Mouse (Mus musculus) cerebral cortex, adult 2 months (tissue): ENCODE data around the gene Krt15.

Source experiments
- WGBS: fragments of 180-500 bp; shearing (Covaris S2); methylation state at CpG from one replicate; pipeline ENCODE4 v1.1.7; 2018; 5-methylcytosine and 5-hydroxymethylcytosine counted together

Krt15 gene

DNA sequence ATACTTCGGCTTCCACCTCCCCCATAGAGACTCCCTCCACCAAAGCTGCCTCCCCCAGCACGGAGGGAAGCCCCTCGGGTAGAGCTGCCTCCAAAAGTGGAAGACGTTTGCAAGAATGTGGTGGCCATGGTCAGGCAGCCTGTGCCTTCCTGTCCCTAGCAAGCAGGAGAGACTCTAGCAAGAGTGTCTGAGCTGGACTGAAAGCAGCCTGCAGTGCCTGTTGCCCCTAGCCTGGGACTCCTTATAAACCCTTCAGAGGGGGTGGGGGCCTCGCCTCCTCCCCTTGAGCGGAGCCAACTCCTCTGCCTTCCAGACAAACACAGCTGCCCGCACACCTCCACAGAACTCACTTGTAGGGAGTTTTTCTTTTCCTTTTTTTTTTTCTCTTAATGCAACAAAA lies at the start of gene Krt15:
Gene Krt15 (minus strand): TSS at position 198 of the 400 bp plus-strand sequence.
- WGBS: 68% methylated on average over 7 of the region's 7 CpGs

DNA sequence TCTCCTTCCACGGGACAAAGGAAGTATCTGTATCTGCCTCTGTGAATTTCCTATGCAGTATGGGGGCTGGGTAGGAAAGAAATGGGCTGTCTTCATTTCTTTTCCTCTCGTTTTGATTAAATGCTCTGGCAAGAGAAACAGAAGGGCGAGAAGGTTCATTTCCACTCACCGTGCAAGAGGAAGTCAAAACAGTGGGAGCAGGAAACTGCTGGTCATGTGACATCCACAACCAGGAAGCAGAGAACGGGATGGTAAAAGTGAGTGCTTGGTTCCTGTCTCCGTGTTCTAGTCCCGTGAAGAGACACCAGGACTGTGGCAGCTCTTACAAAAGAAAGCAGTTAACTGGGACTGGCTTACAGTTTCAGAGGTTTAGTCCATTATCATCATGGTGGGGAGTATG lies 46.0 kb upstream of the Krt15 start:
- WGBS: 67% methylated on average over 7 of the region's 7 CpGs

DNA sequence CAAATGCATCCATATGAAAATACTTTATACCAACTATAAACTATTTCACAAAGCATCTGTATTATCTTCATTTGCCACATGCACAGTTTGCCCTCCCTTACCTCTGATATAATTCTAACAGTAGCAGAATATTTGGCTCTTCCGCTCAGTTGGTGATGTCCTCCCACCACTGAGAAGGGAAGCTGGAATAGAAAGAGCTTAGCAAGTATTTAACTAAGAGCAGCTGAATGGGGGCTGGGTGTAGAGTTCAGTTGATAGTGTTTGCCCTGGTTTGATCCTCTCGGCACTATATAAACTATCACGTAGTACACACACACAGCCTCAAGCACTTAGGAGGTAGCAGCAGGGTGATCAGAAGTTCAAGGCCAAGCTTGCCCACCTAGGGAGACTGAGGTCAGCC lies 43.5 kb upstream of the Krt15 start:
- 40% methylated on average over 3 of the region's 3 CpGs for whole genome bisulfite sequencing

DNA sequence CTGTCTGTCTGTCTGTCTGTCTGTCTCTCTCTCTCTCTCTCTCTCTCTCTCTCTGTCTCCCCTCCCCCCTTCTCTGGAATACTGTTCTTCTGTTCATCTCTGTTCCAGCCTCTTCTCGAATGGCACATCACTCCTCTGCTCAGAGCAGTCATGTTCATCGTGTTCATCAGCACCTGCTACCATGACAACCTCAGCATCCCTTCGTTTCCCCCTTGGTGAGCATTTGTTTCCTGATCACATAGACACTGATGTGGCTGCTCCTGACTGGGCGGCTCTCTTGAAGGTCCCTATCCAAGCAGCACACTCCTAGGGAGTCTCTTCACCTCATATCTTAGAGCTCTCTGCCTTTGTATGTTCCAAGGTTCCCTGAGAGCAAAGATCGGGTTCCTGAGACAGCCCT lies 42.6 kb upstream of the Krt15 start:
- 45% methylated on average over 5 of the region's 5 CpGs for WGBS

DNA sequence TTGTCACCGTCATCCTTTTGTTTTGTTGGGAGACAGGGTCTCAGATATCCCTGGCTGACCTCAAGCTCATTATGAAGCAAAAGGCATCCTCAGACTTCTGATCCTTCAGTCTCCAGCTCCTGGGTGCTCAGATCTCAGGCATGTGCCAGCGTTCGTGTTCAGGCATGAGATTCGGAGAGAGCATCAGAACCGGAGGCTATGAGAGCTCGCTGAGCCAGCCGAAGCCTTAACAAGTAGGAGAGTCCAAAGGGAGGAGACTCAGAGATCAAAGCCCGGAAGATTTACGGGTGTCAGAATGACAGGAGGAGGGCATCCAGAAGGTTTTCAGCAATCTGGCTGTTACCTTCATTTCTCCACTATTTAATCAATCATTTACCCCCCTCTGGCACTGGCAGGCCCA lies 41.1 kb upstream of the Krt15 start:
- WGBS: 90% methylated on average over 9 of the region's 9 CpGs

DNA sequence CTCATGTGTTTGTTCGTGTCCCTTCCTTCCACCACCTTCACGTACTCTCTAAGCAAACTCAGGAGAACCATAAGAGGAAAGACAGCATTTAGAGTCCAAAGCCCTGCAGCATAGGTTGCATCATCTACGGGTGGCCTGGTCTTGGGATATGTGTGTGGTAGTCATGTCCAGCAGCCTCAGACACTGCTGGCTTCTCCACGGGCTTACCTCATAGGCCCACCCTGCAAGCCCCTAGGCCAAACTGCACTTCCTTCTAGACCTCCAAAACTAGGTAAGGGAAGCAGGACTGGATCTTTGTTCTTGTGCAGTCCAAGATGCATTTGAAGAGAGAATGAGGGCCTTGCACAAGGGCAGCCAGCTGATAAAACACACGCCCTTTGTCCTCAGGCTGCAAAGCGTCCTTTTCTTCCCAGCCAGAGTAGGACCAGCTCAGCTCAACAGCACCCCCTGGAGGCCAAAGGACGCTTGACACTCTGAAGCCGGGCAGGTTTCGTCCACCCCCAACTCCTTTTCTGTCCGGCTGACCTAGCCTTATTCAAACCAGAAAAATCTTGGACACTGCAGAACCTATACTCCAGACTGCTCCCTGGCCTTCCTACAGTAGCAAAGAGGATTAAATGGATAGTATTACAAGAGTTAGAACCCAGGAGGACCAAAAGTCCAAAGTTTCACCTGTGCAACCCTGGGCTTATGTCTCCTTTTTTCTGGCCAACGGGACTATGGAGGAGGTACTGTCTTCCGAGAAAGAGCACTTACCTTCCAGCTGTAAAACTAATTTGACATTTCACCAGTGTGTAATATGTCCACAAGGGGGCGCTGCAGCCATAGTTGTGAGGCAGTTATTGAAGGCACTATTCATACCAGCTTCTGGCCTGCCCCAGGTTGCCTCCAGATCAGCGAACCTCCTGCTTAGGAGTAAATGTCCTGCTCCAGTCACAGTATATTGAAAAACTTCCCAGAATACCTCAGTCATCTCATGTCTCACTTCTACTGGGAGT lies 33.3 kb upstream of the Krt15 start:
- 28% methylated on average over 14 of the region's 14 CpGs for WGBS

DNA sequence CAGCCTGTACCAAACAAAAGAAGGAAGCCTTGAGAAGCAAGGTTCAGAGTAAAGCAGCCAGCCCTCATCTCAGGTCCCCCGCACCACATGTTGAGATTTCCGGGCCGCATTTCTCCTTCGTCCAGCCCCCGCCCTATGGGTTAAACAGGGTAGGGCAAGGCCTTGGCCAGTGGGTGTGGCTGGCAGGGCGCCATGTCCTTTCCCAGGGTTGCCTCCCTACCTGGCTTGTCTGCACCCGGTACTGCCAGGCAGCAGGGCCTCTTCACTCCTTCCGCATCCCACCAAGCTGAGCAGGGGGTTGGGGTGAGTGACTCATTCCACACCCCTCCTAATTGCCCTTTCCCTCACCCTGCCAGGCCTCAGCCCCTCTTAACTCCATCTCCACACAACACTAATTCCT lies 32.3 kb upstream of the Krt15 start:
- 85% methylated on average over 8 of the region's 8 CpGs for WGBS

DNA sequence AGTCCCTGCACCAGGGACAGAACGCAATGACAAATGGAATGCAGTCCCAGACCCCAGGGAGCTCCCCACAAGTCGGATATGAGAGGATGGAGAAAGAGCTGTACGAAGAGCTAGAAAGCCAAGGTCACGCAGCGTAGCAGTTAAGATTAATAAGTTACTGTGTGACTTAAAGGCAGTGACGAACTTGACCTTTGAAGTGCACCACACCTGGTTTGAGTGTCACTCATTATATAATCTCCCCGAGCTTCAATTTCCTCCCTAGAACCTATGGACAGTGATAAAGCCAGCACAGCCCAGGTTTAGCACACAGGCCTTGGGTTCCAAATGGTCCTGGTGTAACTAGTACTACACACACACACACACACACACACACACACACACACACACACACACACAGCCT lies 28.7 kb upstream of the Krt15 start:
- WGBS: 81% methylated on average over 7 of the region's 7 CpGs

DNA sequence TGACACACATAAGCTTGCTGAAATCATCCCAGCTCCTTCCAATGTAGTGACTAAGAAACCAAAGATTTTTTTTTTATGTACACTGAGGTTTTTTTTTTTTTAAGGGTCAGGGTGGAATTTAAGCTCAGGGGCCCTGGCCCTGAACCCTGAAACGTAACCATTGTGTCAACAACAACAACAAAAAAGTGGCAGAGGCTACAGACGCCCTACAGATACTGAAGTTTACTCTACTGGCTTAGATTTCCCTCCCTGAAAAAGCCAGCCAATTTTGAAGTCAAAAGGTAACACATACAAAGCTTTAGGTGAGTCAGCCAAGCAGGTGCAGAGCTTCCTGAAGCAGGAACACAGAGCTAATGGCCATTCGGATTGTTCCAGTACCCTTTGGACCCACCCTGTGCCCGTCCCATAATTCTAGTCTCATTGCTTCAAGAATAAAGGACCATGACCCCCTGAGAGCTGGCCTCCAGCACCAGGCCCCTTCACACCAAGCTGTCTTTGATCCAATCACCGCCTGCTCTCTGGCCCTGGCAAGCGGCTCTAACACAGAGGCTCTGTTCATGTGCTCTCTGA lies 22.3 kb upstream of the Krt15 start:
- WGBS: 76% methylated on average over 6 of the region's 6 CpGs

DNA sequence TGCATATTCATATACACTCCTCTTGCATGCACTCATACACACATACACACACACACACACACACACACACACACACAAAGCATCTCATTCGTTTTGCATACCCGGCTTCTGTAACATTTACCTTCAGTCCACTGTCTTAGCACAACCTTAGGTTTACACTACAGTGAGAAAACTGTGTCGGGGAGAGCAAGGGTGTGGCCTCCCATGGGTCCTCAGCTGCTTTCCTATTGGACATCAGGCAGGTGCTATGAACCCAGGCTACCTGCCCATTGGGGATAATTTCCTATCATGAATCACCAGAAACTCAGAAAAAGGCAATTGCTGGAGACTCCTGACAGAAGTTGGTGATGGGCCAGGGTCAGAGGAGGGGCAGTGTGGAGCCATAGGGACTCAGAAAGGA lies 21.6 kb upstream of the Krt15 start:
- 75% methylated on average over 3 of the region's 3 CpGs for WGBS

DNA sequence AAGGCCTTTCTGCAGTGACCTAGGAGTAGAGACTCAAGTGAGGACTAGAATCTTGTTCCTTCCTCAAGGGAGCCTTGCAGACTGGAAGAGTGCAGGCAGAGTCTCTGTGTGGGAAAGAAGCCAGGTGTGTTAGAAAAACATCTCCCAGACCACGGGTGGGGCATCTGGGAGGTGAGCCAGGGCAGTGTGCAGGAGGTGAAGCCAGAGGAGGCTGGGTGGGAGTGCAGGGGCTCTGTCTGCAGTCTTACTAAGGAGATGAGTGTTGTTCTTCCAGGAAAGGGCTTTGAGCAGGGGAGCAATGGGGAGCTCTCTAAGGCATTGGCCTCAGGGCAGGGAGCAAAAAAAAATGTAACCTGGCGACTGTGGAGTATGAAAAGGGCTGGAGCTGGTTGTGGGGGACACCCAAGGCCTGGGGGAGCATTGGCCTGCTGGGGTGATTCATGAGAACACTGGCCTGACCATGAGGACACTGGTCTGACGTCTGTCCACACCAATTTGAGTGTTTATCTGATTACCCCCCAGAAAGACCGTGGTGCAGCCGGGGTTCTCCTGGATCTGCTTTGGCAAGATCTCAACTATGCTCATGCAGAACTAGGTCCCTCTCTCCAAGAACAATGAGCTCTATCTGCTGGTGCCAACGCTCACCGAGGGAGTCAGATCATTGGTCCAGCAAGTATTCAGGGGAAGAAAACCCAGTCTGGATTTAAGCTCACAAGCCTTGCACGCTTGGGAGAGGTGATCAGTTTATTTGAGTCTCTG lies 19.9 kb upstream of the Krt15 start:
- WGBS: 59% methylated on average over 8 of the region's 8 CpGs

DNA sequence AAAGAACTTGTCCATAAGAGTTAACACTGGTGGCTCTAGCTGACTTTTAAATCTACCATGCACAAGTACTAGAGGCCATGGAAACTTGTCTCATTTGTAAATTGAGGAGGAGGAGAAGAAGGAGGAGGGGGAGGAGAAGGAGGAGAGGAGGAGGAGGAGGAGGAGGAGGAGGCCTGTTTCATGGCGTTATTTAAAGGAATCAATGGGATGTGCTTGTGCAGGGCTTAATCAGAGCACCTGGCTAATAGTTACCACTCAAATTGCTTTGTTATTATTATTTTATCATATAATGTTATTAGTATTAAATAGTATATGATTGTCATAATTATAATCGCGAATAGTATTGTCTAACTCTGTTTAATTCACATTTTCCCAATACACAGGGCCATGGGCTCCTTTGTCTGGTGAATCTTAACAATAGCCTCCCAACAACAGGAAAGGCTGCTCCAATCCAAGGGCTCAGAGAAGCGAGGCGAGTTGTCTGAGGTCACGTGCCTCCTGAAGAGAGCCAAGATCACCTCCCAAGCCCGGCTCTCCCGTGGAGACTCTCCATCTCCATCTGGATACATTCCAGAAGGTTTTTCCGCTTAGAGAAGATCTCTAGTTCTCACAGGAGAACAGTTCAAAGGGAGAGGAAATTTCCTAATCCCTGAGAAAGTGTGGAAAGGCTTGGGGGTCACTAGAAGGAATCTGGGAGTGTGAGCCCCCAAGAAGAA lies 13.0 kb upstream of the Krt15 start, which contains the start of gene Krt19:
Gene Krt19 (minus strand): TSS at position 51 of the 716 bp plus-strand sequence.
- WGBS: 59% methylated on average over 9 of the region's 9 CpGs

DNA sequence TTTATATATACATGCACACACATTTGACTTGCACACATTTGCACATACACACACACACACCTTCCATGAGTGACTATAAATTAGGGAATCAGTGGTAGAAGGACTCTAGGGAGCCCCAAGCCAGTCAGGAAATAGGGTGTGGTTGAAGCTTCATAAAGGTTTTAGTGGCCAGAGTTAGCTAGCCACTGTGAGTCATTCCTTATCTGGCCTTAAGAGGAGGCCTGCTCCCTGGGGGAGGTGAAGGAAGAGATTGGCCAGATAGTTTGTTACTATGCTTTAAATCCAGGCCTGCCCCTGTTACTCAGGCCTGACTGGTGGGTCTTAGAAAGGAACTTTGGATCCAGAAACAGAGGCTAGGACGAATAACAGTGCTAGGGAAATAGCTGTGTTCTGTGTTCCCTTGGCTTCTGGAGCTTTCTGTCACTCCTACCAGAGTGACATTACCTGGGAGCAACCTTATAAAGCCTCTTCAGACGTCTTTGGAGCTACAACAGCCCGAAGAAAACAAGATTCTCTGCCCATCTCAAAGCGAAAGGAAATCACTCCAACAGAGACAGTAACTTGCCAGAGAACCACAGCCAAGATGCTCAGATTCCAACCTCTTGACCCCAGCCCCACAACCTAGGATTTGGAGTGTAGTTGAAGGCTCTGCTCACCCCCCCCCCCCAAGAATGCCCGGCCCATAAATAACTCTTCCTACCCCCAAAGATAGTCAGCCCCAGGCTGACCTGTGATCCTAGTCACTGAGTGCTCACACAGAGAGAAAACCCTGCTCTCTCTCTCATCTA lies 12.0 kb upstream of the Krt15 start:
- WGBS: 80% methylated on average over 5 of the region's 5 CpGs

DNA sequence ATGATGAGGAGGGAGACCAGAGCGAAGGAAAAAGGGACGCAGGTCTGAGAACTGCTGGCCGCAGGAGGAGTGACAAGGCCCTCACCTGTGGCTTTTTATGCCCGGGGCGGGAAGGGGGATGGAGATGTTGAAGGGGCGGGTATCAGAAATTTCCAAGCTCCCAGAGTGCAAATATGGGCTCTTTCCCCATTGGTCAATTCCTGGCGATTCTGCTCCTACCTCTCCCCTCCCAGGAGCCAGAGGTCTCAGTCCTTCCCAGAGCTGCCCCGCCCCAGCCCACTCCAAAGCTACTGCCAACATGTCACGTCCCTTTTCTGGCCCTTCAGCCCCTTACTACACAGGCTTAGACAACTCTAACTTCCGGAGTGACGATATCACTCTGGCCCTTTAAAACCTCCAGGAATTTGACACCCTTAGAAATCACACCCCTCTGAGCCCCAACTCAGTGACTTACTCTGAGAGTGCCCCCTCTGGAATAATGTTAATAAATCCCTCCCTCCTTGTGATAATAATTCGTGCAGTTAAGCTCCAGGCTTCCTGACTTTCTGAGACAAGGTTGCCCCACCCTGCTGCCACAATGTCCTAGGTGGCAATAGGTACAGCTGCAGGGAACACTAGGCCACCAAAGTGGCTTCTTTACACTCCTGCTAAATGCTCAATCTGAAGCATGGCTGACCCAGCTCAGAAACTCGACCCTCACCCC lies 10.3 kb upstream of the Krt15 start:
- 13% methylated on average over 13 of the region's 13 CpGs for WGBS

DNA sequence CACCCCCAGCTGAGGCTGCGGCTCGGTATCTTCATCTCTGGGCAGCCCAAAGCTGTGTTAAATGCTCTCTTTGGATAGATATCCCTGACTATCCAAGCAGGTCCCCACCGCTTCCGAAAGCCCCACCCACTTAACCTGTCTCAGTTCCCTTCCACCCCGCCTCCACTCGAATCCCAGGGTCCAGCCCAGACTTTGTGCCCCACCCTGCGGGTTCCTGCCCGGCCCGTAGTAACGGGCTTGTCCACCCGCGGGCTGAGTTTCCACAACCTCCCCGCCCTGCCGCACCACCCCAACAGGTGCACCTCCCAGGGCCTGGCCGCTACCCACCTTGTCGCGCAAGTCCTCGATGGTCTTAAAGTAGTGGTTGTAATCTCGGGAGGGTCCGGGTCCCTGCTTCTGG lies 9.4 kb upstream of the Krt15 start:
- 4% methylated on average over 20 of the region's 20 CpGs for WGBS

DNA sequence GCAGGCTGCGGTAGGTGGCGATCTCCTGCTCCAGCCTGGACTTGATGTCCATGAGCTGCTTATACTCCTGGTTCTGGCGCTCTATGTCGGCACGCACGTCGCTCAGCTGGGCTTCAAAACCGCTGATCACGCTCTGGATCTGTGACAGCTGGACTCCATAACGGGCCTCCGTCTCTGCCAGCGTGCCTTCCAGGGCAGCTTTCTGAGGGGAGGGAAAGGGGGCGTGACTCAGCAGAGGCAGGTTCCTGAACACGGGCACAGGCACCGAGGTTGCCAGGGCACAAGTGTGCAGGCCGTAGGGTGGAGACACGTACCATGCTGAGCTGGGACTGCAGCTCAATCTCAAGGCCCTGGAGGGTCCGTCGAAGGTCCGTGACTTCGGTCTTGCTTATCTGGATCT lies 5.2 kb upstream of the Krt15 start:
- 88% methylated on average over 21 of the region's 21 CpGs for WGBS

DNA sequence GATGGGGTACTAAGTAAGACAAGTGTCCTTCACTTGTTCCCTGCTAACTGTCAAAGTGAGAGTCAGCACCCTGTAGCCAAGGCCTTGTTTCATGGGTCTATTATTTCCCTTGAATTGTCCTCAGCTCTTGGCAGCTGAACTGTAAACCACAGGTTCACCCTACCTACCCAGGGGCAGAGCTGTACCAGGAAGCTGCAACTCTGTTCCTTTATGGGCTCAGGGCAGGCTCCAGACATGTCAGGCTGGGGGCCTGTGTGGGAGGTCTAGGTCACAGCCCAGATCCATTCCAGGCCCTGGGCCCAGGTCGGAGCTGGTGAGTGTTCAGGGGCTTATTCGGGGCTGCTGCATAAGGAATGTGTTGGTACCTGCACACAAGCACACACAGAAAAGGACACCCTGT lies 3.7 kb upstream of the Krt15 start:
- WGBS: 91% methylated on average over 2 of the region's 2 CpGs

DNA sequence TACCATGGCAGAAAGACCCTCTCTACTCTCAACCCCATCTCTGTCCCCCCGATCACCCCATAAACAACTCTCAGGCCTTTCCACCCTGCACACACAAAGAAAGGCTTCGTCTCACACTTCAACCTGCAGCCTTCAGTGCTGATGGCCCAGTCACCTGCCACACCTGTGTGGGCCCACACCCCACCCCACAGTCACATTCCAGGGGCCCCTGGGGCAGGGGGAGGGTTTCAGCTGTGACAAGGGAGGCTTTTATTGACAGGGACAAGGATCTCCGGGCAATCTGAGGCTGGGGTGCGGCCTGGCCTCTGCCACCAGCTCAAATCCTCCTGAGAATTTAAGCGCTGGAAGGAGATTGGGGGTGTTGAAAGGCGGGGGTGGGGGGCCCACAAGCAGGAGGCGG lies 3.1 kb upstream of the Krt15 start:
- 82% methylated on average over 7 of the region's 7 CpGs for WGBS

DNA sequence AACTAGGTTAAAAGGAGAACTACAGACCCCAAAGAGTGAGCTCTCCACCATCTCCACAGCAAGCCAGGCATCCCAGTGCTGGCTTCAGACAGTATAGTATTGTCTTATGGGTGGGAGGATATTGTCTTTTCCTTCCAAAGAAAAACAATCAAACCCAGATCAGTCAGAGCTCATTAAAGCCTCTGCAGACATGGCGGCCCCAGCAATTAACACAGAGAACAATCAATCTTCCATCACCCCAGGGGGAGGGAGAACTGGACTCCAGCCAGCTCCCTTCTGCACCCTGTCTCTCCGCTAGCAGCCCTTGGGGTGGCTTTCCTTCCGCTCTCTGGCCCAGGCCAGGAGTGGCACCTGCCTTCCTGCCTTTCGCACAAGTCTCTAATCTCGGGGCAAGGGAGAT lies 2.0 kb upstream of the Krt15 start:
- 64% methylated on average over 5 of the region's 5 CpGs for WGBS

DNA sequence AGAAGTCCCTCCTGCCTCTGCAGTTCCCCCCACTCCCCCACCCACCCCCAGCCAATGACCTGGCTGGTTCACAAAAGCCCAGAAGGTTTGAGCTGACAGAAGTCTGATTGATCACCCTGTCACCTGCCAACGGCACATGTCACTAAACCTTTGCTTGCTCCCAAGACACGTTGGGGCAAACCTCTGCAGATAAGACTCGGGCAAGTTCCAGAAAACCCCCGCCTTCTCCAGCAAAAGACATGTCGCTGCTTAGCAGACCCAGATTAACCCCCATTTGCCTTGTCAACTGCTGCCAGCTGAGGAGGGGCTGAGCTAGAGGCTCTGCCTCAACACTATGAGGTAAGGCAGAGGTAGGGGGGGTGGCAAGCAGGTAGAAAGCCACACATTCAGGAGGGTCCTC lies 831 bp upstream of the Krt15 start:
- 75% methylated on average over 5 of the region's 5 CpGs for WGBS
